Mouse (Mus musculus) midbrain, embryonic 11.5 days (tissue): ENCODE data around the gene Msi2. TPM values are rescaled to one million over a fixed set of nuclear protein-coding genes. Genes with fewer than 3 reads are reported as not detected.

Source experiments
- ATAC-seq: fragments of 200-750 bp; cut with Nextera tagmentation; 2 replicates; pipeline ENCODE4 v1.8.0; 2017; ENCODE audit warnings: moderate TSS enrichment, moderate library complexity; ENCODE audit not compliant: low FRiP score
- DNase-seq: peaks from one replicate; pipeline ENCODE4 v3.0.0; 2015; ENCODE audit warnings: low spot score; ENCODE audit errors: missing footprints
- H3K27ac ChIP-seq: fragments of 300-500 bp; sonication (generic); 2 replicates; pipeline ENCODE4 v1.5.1; 2014; ENCODE audit warnings: low read depth, low read length
- H3K27me3 ChIP-seq: fragments of 300-500 bp; sonication (generic); 2 replicates; pipeline ENCODE4 v1.6.1; 2014; ENCODE audit warnings: mild to moderate bottlenecking, low read length, moderate library complexity, mixed read lengths; ENCODE audit not compliant: control insufficient read depth, insufficient read depth
- H3K36me3 ChIP-seq: fragments of 300-500 bp; sonication (generic); 2 replicates; pipeline ENCODE4 v1.6.1; 2014; ENCODE audit warnings: mild to moderate bottlenecking, low read length, moderate library complexity, mixed read lengths; ENCODE audit not compliant: control insufficient read depth, insufficient read depth
- H3K4me1 ChIP-seq: fragments of 300-500 bp; sonication (generic); 2 replicates; pipeline ENCODE4 v1.6.1; 2014; ENCODE audit warnings: low read length; ENCODE audit not compliant: control insufficient read depth, insufficient read depth
- H3K4me2 ChIP-seq: fragments of 300-500 bp; sonication (generic); 2 replicates; pipeline ENCODE4 v1.6.1; 2014; ENCODE audit warnings: mild to moderate bottlenecking, moderate library complexity
- H3K4me3 ChIP-seq: fragments of 300-500 bp; sonication (generic); 2 replicates; pipeline ENCODE4 v1.5.1; 2014; ENCODE audit warnings: low read depth, low read length
- H3K9ac ChIP-seq: fragments of 300-500 bp; sonication (generic); 2 replicates; pipeline ENCODE4 v1.6.1; 2014; ENCODE audit warnings: low read length
- H3K9me3 ChIP-seq: fragments of 300-500 bp; sonication (generic); 2 replicates; pipeline ENCODE4 v1.6.1; 2016; ENCODE audit warnings: low read length; ENCODE audit not compliant: control insufficient read depth
- WGBS: fragments of 180-500 bp; shearing (Covaris S2); extraction: QIAGEN DNeasy Blood & Tissue Kit; methylation state at CpG from one replicate; pipeline ENCODE4 v1.1.7; 2014; 5-methylcytosine and 5-hydroxymethylcytosine counted together
- polyA plus RNA-seq: library from polyadenylated mRNA; unstranded; fragments of >200 nt; fragmentation: Nextera tagmentation; extraction: Ambion mirVana; gene quantifications from 2 replicates; pipeline ENCODE4 v1.2.1, GENCODE M21; 2014

Msi2 gene
- polyA plus RNA-seq, 1 experiment from 2014 or later, result 27.0 TPM

- H3K9ac ChIP-seq, result no peak overlapping the region
- no peaks in the 10 kb centered on the region for H3K9me3 ChIP-seq
- 64% methylated on average over 10 of the region's 10 CpGs for WGBS
- H3K4me3 ChIP-seq, result no peak overlapping the region
- H3K36me3 ChIP-seq, result no peaks in the 10 kb centered on the region; the same call in 1 of the 2 replicates
- DNase-seq, result peak; percentile 81
- no peak for ATAC-seq
- H3K27me3 ChIP-seq, result no peaks in the 10 kb centered on the region
- H3K27ac ChIP-seq, result no peak overlapping the region
- peaks cover 72% of the 10 kb centered on the region for H3K4me1 ChIP-seq
- H3K4me2 ChIP-seq, result no peak overlapping the region
These were observed 158.8 kb downstream of the Msi2 start for GRCm38 (mm10) chr11:88559365-88559970.

GRCm38 (mm10) chr11:88558731-88559130 is 159.6 kb downstream of the Msi2 start:
- Histone ChIP-seq H3K4me2 (no peak overlapping the region), H3K27me3 (no peaks in the 10 kb centered on the region), H3K9ac (no peak overlapping the region), H3K9me3 (no peaks in the 10 kb centered on the region), H3K4me3 (no peak overlapping the region), H3K27ac (no peak overlapping the region), H3K36me3 (no peaks in the 10 kb centered on the region), H3K4me1 (peaks cover 75% of the 10 kb centered on the region)
- ATAC-seq, result no peak
- DNase-seq, result peak; percentile 81
- 85% methylated on average over 4 of the region's 4 CpGs for WGBS

GRCm38 (mm10) chr11:88557828-88558580 is 160.3 kb downstream of the Msi2 start:
- H3K27ac ChIP-seq, result peak overlapping the region; percentile 54
- no peaks in the 10 kb centered on the region for H3K9me3 ChIP-seq
- 79% methylated on average over 6 of the region's 6 CpGs for WGBS
- H3K4me3 ChIP-seq, result no peak overlapping the region
- no peaks in the 10 kb centered on the region for H3K27me3 ChIP-seq
- no peak overlapping the region for H3K4me2 ChIP-seq
- no peak overlapping the region for H3K9ac ChIP-seq
- no peak for DNase-seq
- no peak for ATAC-seq
- H3K4me1 ChIP-seq, result peaks cover 81% of the 10 kb centered on the region
- H3K36me3 ChIP-seq, result no peaks in the 10 kb centered on the region

GRCm38 (mm10) chr11:88557116-88557768 is 161.1 kb downstream of the Msi2 start:
- ATAC-seq (no peak), DNase-seq (no peak)
- WGBS, result 54% methylated on average over 4 of the region's 4 CpGs
- Histone ChIP-seq H3K9ac (no peak overlapping the region), H3K4me3 (no peak overlapping the region), H3K36me3 (no peaks in the 10 kb centered on the region), H3K9me3 (no peaks in the 10 kb centered on the region), H3K4me1 (peaks cover 80% of the 10 kb centered on the region), H3K27me3 (no peaks in the 10 kb centered on the region), H3K4me2 (no peak overlapping the region), H3K27ac (peak overlapping the region; percentile 54)

GRCm38 (mm10) chr11:88555902-88556549 is 162.3 kb downstream of the Msi2 start:
- Histone ChIP-seq H3K9me3 (no peaks in the 10 kb centered on the region), H3K9ac (peak overlapping the region; percentile 9; the same call in 1 of the 2 replicates), H3K27me3 (no peaks in the 10 kb centered on the region), H3K27ac (peak overlapping the region; percentile 17), H3K36me3 (no peaks in the 10 kb centered on the region), H3K4me3 (no peak overlapping the region), H3K4me1 (peaks cover 80% of the 10 kb centered on the region), H3K4me2 (no peak overlapping the region)
- 62% methylated on average over 6 of the region's 6 CpGs for WGBS
- no peak for ATAC-seq
- DNase-seq, result peak; percentile 84

GRCm38 (mm10) chr11:88555232-88555818 is 163.0 kb downstream of the Msi2 start:
- peak; percentile 17; the same call in 1 of the 2 replicates for ATAC-seq
- H3K4me2 ChIP-seq, result no peak overlapping the region; the same call in 1 of the 2 replicates

GRCm38 (mm10) chr11:88553521-88554310 is 164.6 kb downstream of the Msi2 start:
- no peak overlapping the region for H3K4me2 ChIP-seq
- peaks cover 90% of the 10 kb centered on the region for H3K4me1 ChIP-seq
- H3K27me3 ChIP-seq, result no peaks in the 10 kb centered on the region
- no peak overlapping the region for H3K4me3 ChIP-seq
- 60% methylated on average over 11 of the region's 11 CpGs for WGBS
- DNase-seq (peak; percentile 78), ATAC-seq (no peak)
- H3K27ac ChIP-seq, result peak overlapping the region; percentile 17
- no peak overlapping the region; the same call in 1 of the 2 replicates for H3K9ac ChIP-seq
- no peaks in the 10 kb centered on the region for H3K9me3 ChIP-seq
- H3K36me3 ChIP-seq, result no peaks in the 10 kb centered on the region

More at GRCm38 (mm10) chr11:88555232-88555818, 163.0 kb downstream of the Msi2 start:
- Histone ChIP-seq H3K4me3 (no peak overlapping the region), H3K9ac (peak overlapping the region; percentile 9; the same call in 1 of the 2 replicates), H3K9me3 (no peaks in the 10 kb centered on the region), H3K27me3 (no peaks in the 10 kb centered on the region), H3K36me3 (no peaks in the 10 kb centered on the region), H3K4me1 (peaks cover 83% of the 10 kb centered on the region), H3K27ac (peak overlapping the region; percentile 8; the same call in 1 of the 2 replicates)
- DNase-seq, result peak; percentile 81
- WGBS, result 65% methylated on average over 8 of the region's 8 CpGs

GRCm38 (mm10) chr11:88552987-88553386 is 165.3 kb downstream of the Msi2 start:
- H3K27me3 ChIP-seq, result no peaks in the 10 kb centered on the region
- H3K4me3 ChIP-seq, result no peak overlapping the region
- WGBS, result 18% methylated on average over 8 of the region's 8 CpGs
- H3K9me3 ChIP-seq, result no peaks in the 10 kb centered on the region
- H3K4me1 ChIP-seq, result peaks cover 93% of the 10 kb centered on the region
- DNase-seq, result peak; percentile 93
- H3K9ac ChIP-seq, result peak overlapping the region; percentile 27; the same call in 1 of the 2 replicates
- ATAC-seq, result peak; percentile 58
- no peaks in the 10 kb centered on the region for H3K36me3 ChIP-seq
- no peak overlapping the region for H3K4me2 ChIP-seq
- H3K27ac ChIP-seq, result peak overlapping the region; percentile 17
